Mouse (Mus musculus) CH12.LX (cell line): ENCODE measurements around the gene Pofut1. TPM values are rescaled to one million over a fixed set of nuclear protein-coding genes. Genes with fewer than 3 reads are reported as not detected.
A peak's percentile ranks its signal among the peaks of the same experiment; 100 is the strongest.

Experiments used
- DNase-seq: peaks from one replicate; pipeline ENCODE4 v3.0.0-alpha.2; 2013; ENCODE audit errors: extremely low read depth
- H3K27ac ChIP-seq: 2 replicates; pipeline ENCODE4 v1.5.1; 2012; ENCODE audit warnings: low read depth, mild to moderate bottlenecking, control low read depth, moderate library complexity; ENCODE audit not compliant: insufficient read depth
- H3K27me3 ChIP-seq: replicated peaks from 2 replicates; pipeline ENCODE3; 2012; ENCODE audit warnings: inconsistent platforms
- H3K36me3 ChIP-seq, 2 experiments: replicated peaks in 1 of 2; 2 replicates each; pipeline versions ENCODE3 to v1.6.1; 2012; ENCODE audit warnings: inconsistent platforms in 1 of 2, low read length in 1 of 2, mild to moderate bottlenecking in 1 of 2, mixed read lengths in 1 of 2, moderate library complexity in 1 of 2; ENCODE audit not compliant: control insufficient read depth in 1 of 2, insufficient read depth in 1 of 2
- H3K4me1 ChIP-seq, 2 experiments: 2 replicates each; pipeline ENCODE4 v1.6.1; 2012; ENCODE audit warnings: inconsistent platforms in 1 of 2, moderate library complexity in 1 of 2; ENCODE audit not compliant: insufficient read depth in 2 of 2, control insufficient read depth in 1 of 2
- H3K4me2 ChIP-seq: 2 replicates; pipeline ENCODE4 v1.6.1; 2012; ENCODE audit warnings: low read depth, mild to moderate bottlenecking, control low read depth; ENCODE audit not compliant: poor library complexity, insufficient read depth, severe bottlenecking
- H3K4me3 ChIP-seq, 3 experiments: fragments of 150-350 bp in 1 of 3; sonication (generic) in 1 of 3; replicated peaks in 1 of 3; 2 replicates each; pipeline versions ENCODE3 to v1.5.1; 2011 to 2012; ENCODE audit warnings: low read depth in 2 of 3, low read length in 2 of 3, mild to moderate bottlenecking in 2 of 3, moderate library complexity in 2 of 3, control low read depth in 1 of 3, improper control_type of control experiment in 1 of 3, inconsistent platforms in 1 of 3, mixed read lengths in 1 of 3; ENCODE audit not compliant: poor library complexity in 1 of 3
- H3K79me2 ChIP-seq: replicated peaks from 2 replicates; pipeline ENCODE4 v1.6.1; 2012; ENCODE audit warnings: mild to moderate bottlenecking, moderate library complexity; ENCODE audit not compliant: control insufficient read depth, poor library complexity, insufficient read depth, severe bottlenecking; ENCODE audit errors: extremely low read depth
- H3K9ac ChIP-seq: 2 replicates; pipeline ENCODE4 v1.6.1; 2012; ENCODE audit warnings: low read depth, mild to moderate bottlenecking, control low read depth, moderate library complexity; ENCODE audit not compliant: insufficient read depth
- H3K9me3 ChIP-seq: replicated peaks from 2 replicates; pipeline ENCODE3; 2012; ENCODE audit warnings: low read length, inconsistent platforms, mixed read lengths
- BHLHE40 ChIP-seq: IDR thresholded peaks from 2 replicates; pipeline ENCODE4 v1.6.1; 2011; ENCODE audit warnings: mild to moderate bottlenecking, low read depth, low read length, improper control_type of control experiment
- CHD1 ChIP-seq: IDR thresholded peaks from 2 replicates; pipeline ENCODE4 v1.6.1; 2012; ENCODE audit warnings: low read depth, low read length, improper control_type of control experiment, inconsistent platforms
- CTCF ChIP-seq, 2 experiments: IDR thresholded peaks in 1 of 2; conservative IDR thresholded peaks in 1 of 2; 2 replicates each; pipeline ENCODE4 v1.5.1; 2011 to 2012; ENCODE audit warnings: low read depth in 2 of 2, low read length in 2 of 2, improper control_type of control experiment in 1 of 2, inconsistent platforms in 1 of 2, mild to moderate bottlenecking in 1 of 2, moderate library complexity in 1 of 2
- E2F4 ChIP-seq: IDR thresholded peaks from 2 replicates; pipeline ENCODE4 v1.6.1; 2011; ENCODE audit warnings: low read depth, low read length, improper control_type of control experiment; ENCODE audit not compliant: insufficient replicate concordance
- EP300 ChIP-seq: IDR thresholded peaks from 2 replicates; pipeline ENCODE4 v1.6.1; 2011; ENCODE audit warnings: low read length, improper control_type of control experiment
- ETS1 ChIP-seq: conservative IDR thresholded peaks from 2 replicates; pipeline ENCODE4 v1.6.1; 2012; ENCODE audit warnings: low read depth, mild to moderate bottlenecking, inconsistent platforms, low read length, improper control_type of control experiment, moderate library complexity
- HCFC1 ChIP-seq: IDR thresholded peaks from 2 replicates; pipeline ENCODE4 v1.6.1; 2012; ENCODE audit warnings: low read depth, mild to moderate bottlenecking, inconsistent platforms, low read length, improper control_type of control experiment
- IRF4 ChIP-seq: IDR thresholded peaks from 2 replicates; pipeline ENCODE4 v1.6.1; 2014; ENCODE audit warnings: low read depth, mild to moderate bottlenecking, inconsistent platforms, low read length, improper control_type of control experiment
- JUND ChIP-seq: conservative IDR thresholded peaks from 2 replicates; pipeline ENCODE4 v1.6.1; 2011; ENCODE audit warnings: low read depth, low read length, improper control_type of control experiment
- KAT2A ChIP-seq: IDR thresholded peaks from 2 replicates; pipeline ENCODE4 v1.6.1; 2012; ENCODE audit warnings: low read length, improper control_type of control experiment, inconsistent platforms; ENCODE audit not compliant: insufficient replicate concordance
- MAFK ChIP-seq: IDR thresholded peaks from 2 replicates; pipeline ENCODE4 v1.6.1; 2011; ENCODE audit warnings: low read length, improper control_type of control experiment; ENCODE audit not compliant: insufficient replicate concordance
- MAX ChIP-seq: IDR thresholded peaks from 2 replicates; pipeline ENCODE4 v1.6.1; 2011; ENCODE audit warnings: low read length, improper control_type of control experiment
- MAZ ChIP-seq: IDR thresholded peaks from 2 replicates; pipeline ENCODE4 v1.6.1; 2012; ENCODE audit warnings: low read depth, mild to moderate bottlenecking, inconsistent platforms, low read length, improper control_type of control experiment, moderate library complexity
- MXI1 ChIP-seq: IDR thresholded peaks from 2 replicates; pipeline ENCODE4 v1.6.1; 2011; ENCODE audit warnings: mild to moderate bottlenecking, low read depth, low read length, improper control_type of control experiment
- MYC ChIP-seq: IDR thresholded peaks from 2 replicates; pipeline ENCODE4 v1.6.1; 2011; ENCODE audit warnings: low read depth, mild to moderate bottlenecking, improper control_type of control experiment, low read length
- NELFE ChIP-seq: IDR thresholded peaks from 2 replicates; pipeline ENCODE4 v1.6.1; 2011; ENCODE audit warnings: low read depth, low read length, improper control_type of control experiment
- PAX5 ChIP-seq: IDR thresholded peaks from 2 replicates; pipeline ENCODE4 v1.6.1; 2012; ENCODE audit warnings: low read length, inconsistent platforms, mixed read lengths
- POLR2A ChIP-seq: IDR thresholded peaks from 2 replicates; pipeline ENCODE4 v1.6.1; 2011; ENCODE audit warnings: low read depth, mild to moderate bottlenecking, improper control_type of control experiment, low read length
- POLR2AphosphoS2 ChIP-seq: IDR thresholded peaks from 2 replicates; pipeline ENCODE4 v1.6.1; 2011; ENCODE audit warnings: low read depth, low read length, improper control_type of control experiment
- RAD21 ChIP-seq: IDR thresholded peaks from 2 replicates; pipeline ENCODE4 v1.6.1; 2011; ENCODE audit warnings: low read depth, mild to moderate bottlenecking, low read length, improper control_type of control experiment, moderate library complexity
- SIN3A ChIP-seq: IDR thresholded peaks from 2 replicates; pipeline ENCODE4 v1.6.1; 2012; ENCODE audit warnings: low read length, improper control_type of control experiment, inconsistent platforms
- UBTF ChIP-seq: IDR thresholded peaks from 2 replicates; pipeline ENCODE4 v1.6.1; 2012; ENCODE audit warnings: low read depth, mild to moderate bottlenecking, inconsistent platforms, low read length, improper control_type of control experiment, moderate library complexity
- ZC3H11A ChIP-seq: IDR thresholded peaks from 2 replicates; pipeline ENCODE4 v1.6.1; 2012; ENCODE audit warnings: low read depth, mild to moderate bottlenecking, inconsistent platforms, low read length, improper control_type of control experiment
- ZMIZ1 ChIP-seq: IDR thresholded peaks from 2 replicates; pipeline ENCODE4 v1.6.1; 2012; ENCODE audit warnings: low read depth, mild to moderate bottlenecking, inconsistent platforms, low read length, improper control_type of control experiment
- ZNF384 ChIP-seq: IDR thresholded peaks from 2 replicates; pipeline ENCODE4 v1.6.1; 2012; ENCODE audit warnings: low read depth, low read length, improper control_type of control experiment, inconsistent platforms
- dilution Hi-C: fragments of 300-500 bp; cut with MboI; formaldehyde crosslinking; loops from 2 replicates; pipeline ENCODE4 v1.14.3; 2020; ENCODE audit warnings: low sequenced_read_pairs; ENCODE audit not compliant: extremely low pct_unique_long_range_greater_than_20kb, extremely low pct_ligation_motif_present
- in situ Hi-C: fragments of 300-500 bp; cut with MboI; formaldehyde crosslinking; loops from 3 replicates; pipeline ENCODE4 v1.14.3; 2019; ENCODE audit warnings: low sequenced_read_pairs, low pct_ligation_motif_present, low pct_unique_long_range_greater_than_20kb, mixed read lengths
- polyA plus RNA-seq: library from polyadenylated mRNA; unstranded; fragments of >175 nt; gene quantifications from 2 replicates; pipeline ENCODE4 v1.2.1, GENCODE M21; 2012; ENCODE audit warnings: low read depth; ENCODE audit not compliant: insufficient read length
- total RNA-seq, 2 experiments: library from RNA; depleted of rRNA; stranded (reverse); fragments of 300-350 nt in 1 of 2; fragments of >200 nt in 1 of 2; gene quantifications; 2 replicates each; pipeline ENCODE4 v1.2.3; 2012 to 2014

The Pofut1 gene
- total and polyA plus RNA-seq, 3 experiments: 15.0 to 25.6 (median 22.8) TPM

GRCm38 (mm10) chr2:153228523-153228922 is 12.8 kb upstream of the Pofut1 start:
- H3K4me1 ChIP-seq: peaks cover 13 to 79% of the 10 kb centered on the region in 2 experiments
- DNase-seq: peak; percentile 77
- no peaks in the 10 kb centered on the region for H3K9me3 ChIP-seq
- H3K4me2 ChIP-seq: no peak overlapping the region
- peak; percentile 66; the same call in 1 of the 2 replicates for TF ChIP-seq ZMIZ1
- TF ChIP-seq POLR2AphosphoS2: 0 out of 2 replicates have a peak, but pooled peaks have one; percentile 6
- TF ChIP-seq POLR2A: peak; percentile 11; the same call in 1 of the 2 replicates
- TF ChIP-seq UBTF: no peak
- 0 out of 2 replicates have a peak, but pooled peaks have one; percentile 29 for TF ChIP-seq MAX
- H3K36me3 ChIP-seq: peaks cover 44 to 62% of the 10 kb centered on the region in 2 experiments
- H3K9ac ChIP-seq: no peak overlapping the region
- 0 out of 2 replicates have a peak overlapping the region, but pooled peaks have one; percentile 22 for H3K27ac ChIP-seq
- dilution Hi-C loops: no loop called here
- H3K4me3 ChIP-seq: no peak overlapping the region
- in situ Hi-C loops: no loop called here
- H3K79me2 ChIP-seq: 0 out of 2 replicates have a peak, but pooled peaks cover under 1% of the 10 kb centered on the region
- no peaks in the 10 kb centered on the region for H3K27me3 ChIP-seq

- dilution Hi-C loops: no loop called here
- Histone ChIP-seq H3K4me1 (peaks cover 16 to 61% of the 10 kb centered on the region in 2 experiments), H3K79me2 (peaks cover 74% of the 10 kb centered on the region), H3K9me3 (no peaks in the 10 kb centered on the region), H3K9ac (peak overlapping the region; percentile 92; the same call in 1 of the 2 replicates), H3K27me3 (no peaks in the 10 kb centered on the region), H3K4me2 (peak overlapping the region; percentile 91), H3K4me3 (peak overlapping the region in 2 of 3 experiments; percentile 76 to 82), H3K27ac (peak overlapping the region; percentile 35; the same call in 1 of the 2 replicates), H3K36me3 (peaks cover 37 to 53% of the 10 kb centered on the region in 2 experiments)
- TF ChIP-seq ZC3H11A: no peak
- peak; percentile 71 for TF ChIP-seq MAFK
- in situ Hi-C loops: no loop called here
- DNase-seq: no peak
These were observed 4.1 kb upstream of the Pofut1 start for GRCm38 (mm10) chr2:153237193-153237592.

GRCm38 (mm10) chr2:153237891-153238290 is 3.4 kb upstream of the Pofut1 start:
- H3K4me1 ChIP-seq: peaks cover 16 to 65% of the 10 kb centered on the region in 2 experiments
- DNase-seq: no peak
- peak overlapping the region; percentile 92 for H3K9ac ChIP-seq
- in situ Hi-C loops: no loop called here
- dilution Hi-C loops: no loop called here
- peaks cover 32 to 47% of the 10 kb centered on the region in 2 experiments for H3K36me3 ChIP-seq
- H3K27me3 ChIP-seq: no peaks in the 10 kb centered on the region
- H3K4me3 ChIP-seq: peak overlapping the region; percentile 35 to 82 (median 76)
- no peaks in the 10 kb centered on the region for H3K9me3 ChIP-seq
- peaks cover 78% of the 10 kb centered on the region for H3K79me2 ChIP-seq
- H3K27ac ChIP-seq: peak overlapping the region; percentile 74
- H3K4me2 ChIP-seq: peak overlapping the region; percentile 91
- no peak for TF ChIP-seq RAD21
- no peak for TF ChIP-seq ZNF384
- 0 out of 2 replicates have a peak, but pooled peaks have one; percentile 45 for TF ChIP-seq MXI1
- no peak for TF ChIP-seq PAX5
- TF ChIP-seq CTCF (conservative IDR thresholded peaks at IDR 0.05 in 1 of 2, IDR thresholded peaks at IDR 0.05 in 1 of 2; ENCODE audit: low read depth in 2 of 2, low read length in 2 of 2): no peak
- TF ChIP-seq MAZ: peak; percentile 13; the same call in 1 of the 2 replicates
- peak; percentile 68 for TF ChIP-seq ETS1
- TF ChIP-seq HCFC1: no peak
- TF ChIP-seq SIN3A: peak; percentile 61
- no peak for TF ChIP-seq UBTF
- peak; percentile 89; the same call in 1 of the 2 replicates for TF ChIP-seq CHD1
- TF ChIP-seq EP300: 0 out of 2 replicates have a peak, but pooled peaks have one; percentile 20
- no peak for TF ChIP-seq NELFE
- 0 out of 2 replicates have a peak, but pooled peaks have one; percentile 30 for TF ChIP-seq BHLHE40
- TF ChIP-seq KAT2A: no peak
- TF ChIP-seq IRF4: peak; percentile 64
- no peak for TF ChIP-seq ZC3H11A
- 0 out of 2 replicates have a peak, but pooled peaks have one; percentile 37 for TF ChIP-seq ZMIZ1
- TF ChIP-seq JUND: no peak
- no peak for TF ChIP-seq E2F4
- 0 out of 2 replicates have a peak, but pooled peaks have one; percentile 39 for TF ChIP-seq MYC
- no peak for TF ChIP-seq MAFK
